Mouse (Mus musculus): ENCODE data around the gene Ythdf1.
A peak's percentile ranks its signal among the peaks of the same experiment; 100 is the strongest.

Ythdf1 gene

DNA sequence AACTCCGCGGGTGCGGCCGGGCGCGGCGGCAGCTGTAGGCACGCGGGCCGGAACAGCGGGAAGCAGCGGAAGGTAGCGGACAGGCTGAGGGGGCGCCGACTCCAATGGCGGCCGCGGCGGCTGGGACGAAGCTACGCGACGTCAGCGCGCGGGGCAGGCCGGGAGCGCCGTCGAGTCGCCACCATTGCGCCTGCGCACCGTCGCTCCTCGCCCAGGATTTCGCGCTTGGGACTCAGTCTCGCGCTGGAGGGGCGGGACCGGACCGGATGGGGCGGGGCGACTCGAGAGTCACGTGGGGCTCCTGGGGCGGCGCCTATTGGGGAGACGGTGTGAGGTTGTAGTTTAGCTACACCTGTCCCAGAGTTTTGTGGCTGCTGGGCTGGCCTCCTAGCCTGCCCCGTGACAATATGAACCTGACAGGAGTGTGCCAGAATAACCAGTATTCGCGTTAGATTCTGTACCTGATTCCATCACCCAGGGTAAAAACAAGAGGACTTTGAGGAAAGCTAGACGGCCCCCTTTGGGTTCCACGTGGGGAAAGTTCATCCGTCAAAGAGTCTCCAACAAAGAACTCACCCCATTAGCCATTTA is at the start of gene Ythdf1:
TSS of gene Ythdf1 (minus strand) at position 140 of the 591 bp plus-strand sequence.
- peak; percentile 99 for DNase-seq

DNA sequence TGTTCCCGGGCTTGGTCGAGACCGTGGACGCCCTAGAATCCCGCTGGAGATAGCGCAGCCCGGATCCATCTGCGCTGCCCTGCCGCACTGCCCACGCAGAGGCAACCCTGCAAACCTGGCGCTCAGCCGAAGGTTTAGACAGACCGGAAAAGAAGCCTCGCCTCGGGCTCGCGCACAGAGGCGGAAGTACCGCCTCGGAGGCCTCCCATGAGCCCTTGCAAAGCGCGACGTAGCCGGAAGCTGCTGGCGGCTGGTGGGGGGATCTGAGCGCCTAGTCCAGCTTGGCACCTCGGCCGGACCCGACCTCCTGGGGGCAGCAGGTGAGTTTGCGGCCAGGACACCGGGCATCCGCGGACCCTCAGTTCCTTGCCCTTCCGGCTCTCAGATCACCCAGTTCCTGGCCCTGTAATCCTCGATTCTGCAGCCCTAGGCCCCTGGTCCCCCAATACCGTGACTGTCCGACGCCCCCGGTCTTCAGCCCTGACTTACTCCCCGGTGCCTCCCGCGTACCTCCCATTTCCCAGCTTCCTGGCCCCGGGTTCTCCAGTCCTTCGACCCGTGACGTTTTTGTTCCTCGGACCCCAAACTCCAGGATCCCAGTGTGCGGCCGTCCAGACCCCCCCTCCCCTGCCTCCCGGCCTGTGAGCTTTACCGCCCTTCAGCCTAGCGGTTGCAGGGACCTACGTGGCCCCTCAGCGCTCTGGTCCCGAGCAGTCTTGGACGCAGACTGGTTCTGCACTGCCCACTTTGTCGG is 46.4 kb upstream of the Ythdf1 start, which contains the start of gene Arfgap1:
TSS of gene Arfgap1 (plus strand) at position 216 of the 754 bp plus-strand sequence.
- peak; percentile 94 for DNase-seq

DNA sequence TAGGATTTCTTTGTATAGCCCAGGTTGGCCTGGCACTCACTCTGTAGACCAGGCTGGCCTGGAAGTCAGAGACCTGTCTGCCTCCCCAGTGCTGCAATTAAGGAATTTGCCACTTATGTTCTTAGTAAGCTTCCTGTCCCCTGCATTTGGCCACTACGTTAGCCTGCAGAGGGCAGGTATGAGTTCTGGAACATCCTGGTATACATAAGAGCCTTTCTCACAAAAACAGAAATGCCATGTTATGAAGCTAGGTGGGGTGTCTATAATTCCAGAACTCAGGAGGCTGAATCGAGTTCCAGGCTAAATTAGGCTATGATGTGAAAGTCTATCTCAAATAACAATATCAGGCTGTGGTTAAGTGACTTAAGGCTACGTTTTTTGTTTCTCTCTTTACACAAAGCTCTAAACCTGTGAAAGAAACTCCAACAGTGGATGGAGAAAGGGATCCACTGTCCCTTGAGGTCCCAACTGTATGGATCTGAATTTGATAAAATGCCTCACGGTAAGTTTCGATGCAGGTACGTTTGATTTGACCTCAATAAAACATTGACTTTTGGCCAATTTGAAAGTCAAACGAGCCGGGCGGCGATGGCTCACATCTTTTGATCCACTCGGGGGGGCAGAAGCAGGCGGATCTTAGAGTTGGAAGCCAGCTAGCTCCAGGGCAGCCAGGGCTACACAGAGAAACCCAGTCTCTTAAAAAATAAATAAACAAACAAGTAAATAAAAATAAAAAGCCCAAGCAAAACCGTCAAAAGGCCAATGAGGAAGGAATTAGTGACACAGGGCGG is 45.5 kb upstream of the Ythdf1 start:
- no peak for DNase-seq

DNA sequence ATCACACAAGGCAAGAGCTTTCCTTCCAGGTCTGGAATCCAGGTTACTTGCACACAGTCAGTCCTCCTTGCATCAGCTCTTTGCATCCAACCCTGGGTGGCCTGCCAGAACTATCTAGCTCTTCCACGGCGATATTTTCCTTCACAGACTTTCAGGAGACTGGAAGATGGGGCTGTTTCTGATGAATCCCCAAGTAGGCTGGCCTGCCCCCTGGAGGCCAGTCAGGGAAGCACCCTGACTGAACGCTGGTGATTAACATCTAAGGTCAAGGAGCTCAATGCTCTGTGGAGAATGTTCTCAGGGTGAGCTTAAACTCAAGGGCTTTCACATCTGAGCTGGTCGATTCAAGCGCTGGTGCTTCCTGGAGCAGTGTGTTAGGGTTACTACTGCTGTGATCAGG is 43.2 kb upstream of the Ythdf1 start:
- DNase-seq, result peak; percentile 80

DNA sequence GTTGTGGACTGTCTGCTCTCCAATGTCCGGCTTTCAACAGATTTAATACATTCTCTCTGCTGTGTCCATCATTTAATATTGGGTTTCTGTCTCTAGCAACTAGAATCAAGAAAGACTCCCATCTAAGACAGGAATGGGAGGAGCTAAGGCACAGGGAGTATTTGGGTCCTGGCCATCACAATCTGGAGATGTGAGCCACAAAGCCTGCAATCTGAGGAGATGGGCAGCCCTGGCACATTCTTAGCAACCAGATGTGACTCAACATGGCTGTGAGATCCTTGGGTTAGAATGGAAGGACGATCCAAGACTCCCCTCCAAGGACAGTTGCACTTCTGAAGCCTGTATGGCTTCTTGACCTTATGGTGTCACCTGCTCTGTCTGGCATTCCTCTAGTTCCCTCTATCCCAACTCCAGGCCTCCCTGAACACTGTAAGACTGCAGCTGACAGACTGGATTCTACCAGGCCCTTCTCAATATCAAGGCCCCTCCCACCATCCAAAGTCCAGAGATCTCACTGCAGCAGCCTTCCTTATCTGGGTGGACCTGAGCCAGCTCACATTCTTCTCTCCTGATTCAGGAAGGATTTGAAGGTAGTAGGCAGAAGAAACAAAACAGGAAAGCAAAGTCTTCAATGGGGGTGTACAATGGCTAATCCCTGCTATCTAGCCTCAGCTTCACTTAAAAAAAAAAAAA is 42.0 kb upstream of the Ythdf1 start:
- DNase-seq, result no peak

DNA sequence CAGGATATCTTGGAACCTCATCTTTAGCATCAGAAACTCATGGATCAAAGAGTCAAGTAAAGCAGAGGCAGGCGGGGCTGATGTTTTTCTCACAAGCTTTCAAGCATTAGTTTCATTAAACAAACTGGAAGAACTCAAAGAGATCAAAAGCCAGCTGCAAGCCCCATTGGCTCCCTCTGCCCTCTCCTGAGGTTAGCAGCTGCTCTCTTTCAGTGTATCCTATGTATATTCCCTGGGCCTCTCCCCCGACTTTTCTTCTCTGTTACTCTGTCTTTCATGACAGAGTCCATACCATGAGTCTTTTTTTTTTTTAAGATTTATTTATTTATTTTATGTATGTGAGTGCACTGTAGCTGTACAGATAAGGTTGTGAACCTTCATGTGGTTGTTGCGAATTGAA is 39.4 kb upstream of the Ythdf1 start:
- DNase-seq, result no peak

DNA sequence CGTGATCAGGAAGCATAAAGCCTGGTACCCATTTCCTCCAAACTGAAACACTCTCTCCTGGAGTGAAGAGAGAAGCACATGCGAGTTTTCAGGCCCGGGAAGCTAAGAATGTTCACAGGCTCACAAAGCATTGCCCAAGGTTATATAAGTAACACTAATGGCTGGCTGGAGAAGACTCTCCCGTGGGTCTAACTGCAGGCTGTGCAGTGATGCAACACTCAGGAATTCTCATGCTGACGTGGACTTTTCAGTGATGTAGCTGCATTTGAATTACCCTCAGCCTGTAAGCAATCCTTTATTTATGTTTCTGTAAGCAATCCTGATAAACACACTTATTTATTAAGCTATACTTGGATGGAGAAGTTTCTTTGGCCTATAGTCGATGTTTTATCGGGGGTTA is 38.9 kb upstream of the Ythdf1 start:
- no peak for DNase-seq

DNA sequence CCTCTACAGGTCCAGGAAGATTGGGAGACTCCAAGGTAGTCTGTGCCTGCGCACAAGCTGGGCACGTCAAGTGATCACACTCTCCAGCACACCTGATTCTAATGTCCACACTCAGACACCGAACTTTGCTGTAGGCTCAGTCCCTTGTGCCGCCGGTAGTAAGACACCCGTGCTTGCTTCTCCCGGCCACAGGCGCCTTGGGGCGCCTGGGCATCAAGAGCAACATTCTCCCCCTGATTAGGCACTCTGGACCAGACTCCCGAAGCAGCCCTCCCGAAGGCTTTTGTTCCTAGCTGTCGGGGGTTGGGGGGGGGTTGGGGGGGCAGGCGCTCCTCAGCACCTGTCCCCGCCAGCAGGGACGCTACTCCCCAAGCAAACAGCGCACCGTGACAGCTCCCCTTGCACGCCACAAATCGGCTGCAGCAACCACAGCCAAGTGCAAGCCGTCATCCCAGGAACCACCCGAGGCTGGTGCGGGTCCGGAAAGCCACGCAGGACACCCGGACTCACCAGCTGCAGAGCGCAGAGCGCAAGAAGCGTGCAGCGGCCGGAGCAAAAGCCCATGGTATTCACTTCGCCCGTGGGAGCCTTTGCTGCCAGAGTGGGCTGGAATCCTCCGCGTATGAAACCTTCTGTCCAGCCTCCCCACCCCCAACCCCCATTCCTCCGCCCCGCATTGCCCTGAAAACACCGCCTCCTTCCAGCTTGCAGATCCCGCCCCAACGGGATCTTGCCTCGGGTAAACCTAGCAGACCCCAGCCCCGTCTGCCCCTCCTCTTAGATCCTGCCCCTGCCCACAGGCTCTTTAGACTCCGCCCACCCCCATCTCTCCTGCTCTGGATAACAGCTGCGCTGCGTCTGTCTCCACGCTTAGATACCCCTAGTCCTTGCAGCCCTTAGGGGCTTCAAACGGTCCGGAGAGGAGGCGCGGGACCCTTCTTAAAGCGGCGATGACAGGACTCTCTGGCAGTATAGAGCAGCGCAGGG is 33.6 kb upstream of the Ythdf1 start, which contains the start of gene Nkain4:
TSS of gene Nkain4 (minus strand) at position 639 of the 987 bp plus-strand sequence.
- peak; percentile 59 for DNase-seq

DNA sequence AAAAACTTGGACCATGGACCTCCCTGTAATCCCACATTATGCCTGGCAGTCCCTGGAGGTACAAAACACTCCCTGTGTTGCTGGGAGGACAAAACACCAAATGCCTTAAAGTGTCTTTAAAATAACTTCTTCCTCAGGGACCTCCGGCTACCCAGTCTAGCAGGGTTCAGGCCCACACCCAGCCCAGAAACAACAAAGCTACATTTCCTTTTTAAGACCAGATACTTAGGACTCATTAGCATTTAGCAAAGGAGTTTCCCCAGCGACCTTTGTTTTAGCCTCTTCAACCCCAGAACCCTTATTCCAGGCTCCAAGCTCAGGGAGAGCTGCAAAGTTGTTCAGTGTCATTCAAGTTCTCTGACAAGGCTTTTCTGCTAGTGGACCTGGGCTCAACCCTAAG is 32.9 kb upstream of the Ythdf1 start:
- DNase-seq, result no peak

DNA sequence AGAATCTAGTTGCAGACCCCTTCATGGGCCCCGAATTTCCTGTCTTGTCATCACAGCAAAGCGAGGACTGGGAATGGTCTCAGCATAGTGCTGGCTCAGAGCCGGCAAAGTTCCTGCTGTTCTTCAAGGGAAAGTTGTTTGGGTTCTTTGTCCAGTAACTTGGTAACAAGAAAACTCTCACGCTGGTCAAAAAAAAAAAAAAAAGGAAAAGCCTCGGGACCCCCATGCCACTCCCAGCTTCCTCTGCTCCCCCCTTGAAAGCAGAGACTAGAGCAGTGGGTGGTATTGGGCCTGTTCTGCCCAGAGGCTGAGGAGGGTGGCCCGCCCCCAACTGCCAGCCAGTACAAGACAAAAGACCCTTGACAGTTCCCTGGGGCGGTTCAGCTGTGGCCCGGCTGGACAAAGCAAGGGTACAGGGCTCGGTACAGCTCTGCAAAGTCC is 32.0 kb upstream of the Ythdf1 start:
- DNase-seq, result no peak

DNA sequence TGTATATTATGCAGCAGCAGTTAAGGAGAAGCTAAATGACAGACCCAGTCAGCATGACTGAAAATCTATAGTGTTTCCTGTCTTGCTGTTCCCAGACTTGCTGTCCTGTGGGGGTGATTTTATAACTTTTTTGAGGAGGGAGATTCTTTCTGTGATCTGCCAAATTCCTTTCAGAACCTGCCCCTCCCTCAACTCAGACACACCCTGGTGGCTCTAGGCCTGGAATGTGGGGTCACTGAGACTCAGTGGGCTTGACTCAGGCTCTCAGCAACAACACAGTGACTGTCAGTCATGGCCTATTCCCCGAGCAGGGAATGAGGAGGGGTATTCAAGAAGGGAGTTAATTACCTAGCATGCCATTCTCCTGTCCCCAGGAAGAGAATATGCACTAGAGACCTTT is 29.2 kb upstream of the Ythdf1 start:
- DNase-seq, result no peak

DNA sequence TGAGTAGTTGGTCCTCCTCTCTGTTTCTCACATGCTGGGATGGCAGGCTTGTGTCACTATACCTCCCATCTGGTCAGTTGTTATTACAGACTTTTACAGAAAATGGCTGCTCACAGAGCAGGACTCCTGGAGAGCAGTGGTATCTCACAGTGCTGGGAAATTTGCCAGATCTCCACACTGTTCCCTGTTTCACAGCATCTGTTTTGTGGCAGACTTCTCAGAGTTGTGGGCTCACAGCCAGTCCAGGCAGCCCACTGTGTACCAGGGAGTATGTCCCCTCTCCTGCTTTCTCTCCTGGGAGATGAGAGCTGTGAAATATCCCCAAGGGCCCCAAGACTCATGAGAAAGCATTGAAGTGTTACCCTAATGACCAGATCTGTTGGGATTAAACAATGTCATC is 21.1 kb upstream of the Ythdf1 start:
- no peak for DNase-seq

DNA sequence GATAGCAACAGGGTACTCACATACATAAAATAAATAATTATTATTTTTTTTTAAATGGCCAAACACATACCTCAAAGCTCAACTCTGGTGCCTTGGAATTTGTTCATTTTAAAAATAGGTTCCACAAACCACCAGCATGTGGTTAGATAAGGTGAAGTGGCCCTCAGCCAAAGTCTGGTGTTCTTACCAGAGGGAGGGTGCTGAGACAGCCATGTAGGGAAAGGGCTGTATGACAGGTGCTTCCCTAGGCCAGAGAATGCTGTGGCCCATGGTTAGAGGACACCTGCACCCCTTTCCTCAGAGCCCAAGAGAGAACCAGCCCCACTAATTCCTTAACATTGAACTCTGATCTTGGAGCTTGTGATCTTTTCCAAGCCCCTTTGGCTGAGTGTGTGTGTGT is 19.4 kb upstream of the Ythdf1 start:
- DNase-seq, result no peak

DNA sequence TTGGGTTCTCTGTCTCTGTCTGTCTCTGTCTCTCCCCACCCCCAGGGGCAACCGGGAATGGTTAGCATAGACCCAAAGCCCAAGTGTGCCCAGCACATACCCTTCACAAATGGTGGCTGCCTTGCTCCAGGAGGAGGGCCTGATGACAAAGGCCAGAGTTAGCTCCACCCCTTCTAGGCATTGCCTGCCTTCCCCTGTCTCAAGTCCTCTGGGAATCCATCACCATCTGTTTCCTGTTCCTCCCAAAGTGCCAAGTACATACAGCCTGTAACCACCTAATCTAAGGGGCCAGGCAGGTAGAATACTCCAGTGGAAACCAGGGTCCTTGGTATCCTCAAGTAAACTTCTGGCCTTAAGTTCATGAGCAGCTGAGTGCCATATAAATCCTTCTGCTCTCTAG is 11.7 kb upstream of the Ythdf1 start:
- DNase-seq, result no peak

DNA sequence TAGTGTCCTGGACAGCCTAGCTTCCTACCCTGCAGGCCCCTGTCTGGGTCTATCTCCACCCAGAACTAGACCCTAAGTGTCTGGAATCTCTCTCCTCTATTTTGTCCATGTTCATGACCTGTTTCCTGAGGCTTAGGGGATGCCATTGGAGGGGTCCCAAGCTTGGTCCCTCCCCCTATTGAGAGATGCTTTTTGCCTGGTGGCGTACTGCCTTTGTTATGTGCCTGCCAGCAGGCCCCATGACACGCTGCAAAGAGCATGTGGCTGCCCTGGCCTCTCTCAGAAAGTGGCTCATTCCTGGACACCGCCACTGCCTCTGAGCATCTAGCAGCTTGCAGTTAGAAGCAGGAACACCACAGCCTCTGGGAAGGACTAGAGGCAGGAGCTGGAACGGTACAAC is 8.0 kb upstream of the Ythdf1 start, which contains the start of gene Birc7:
TSS of gene Birc7 (plus strand) at position 301 of the 400 bp plus-strand sequence.
- DNase-seq, result no peak

DNA sequence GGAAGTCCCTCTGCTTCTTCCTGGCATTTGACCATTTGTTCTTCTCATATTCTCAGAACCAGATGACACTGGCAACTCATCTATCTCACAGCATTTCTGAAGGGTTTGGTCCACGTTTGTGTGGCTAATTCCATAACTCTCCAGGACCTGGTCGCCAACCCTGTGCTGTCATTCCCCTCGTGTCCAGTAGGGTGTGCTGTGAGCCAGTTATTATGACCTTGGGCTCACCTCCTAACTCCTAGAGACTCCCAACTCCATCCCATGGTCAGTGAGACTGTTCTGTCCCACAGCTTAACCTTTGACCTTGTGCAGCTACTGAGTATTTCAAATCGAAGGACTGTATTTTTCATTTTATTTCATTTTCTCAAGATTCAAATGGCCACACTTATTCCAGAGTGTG is 4.4 kb upstream of the Ythdf1 start:
- DNase-seq, result peak; percentile 84

DNA sequence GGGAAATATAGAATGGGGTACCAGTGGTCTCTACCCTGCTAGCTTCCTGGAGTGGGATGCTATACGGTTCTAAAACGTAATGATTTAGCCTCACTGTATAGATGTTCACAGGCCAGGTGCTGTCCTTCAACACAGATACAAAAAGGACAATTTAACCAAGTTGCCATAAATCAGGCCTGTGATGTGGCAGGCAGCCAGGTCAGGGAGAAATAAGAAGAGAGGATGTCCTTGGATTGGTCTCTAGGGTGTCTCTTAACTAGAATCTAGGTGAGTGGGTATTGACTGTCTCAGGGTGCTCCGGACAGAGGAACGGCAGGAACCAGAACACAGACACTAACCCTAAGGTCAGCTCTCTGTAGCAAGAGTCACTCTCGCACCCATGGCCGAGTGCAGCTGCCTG is 2.0 kb upstream of the Ythdf1 start:
- DNase-seq, result no peak

DNA sequence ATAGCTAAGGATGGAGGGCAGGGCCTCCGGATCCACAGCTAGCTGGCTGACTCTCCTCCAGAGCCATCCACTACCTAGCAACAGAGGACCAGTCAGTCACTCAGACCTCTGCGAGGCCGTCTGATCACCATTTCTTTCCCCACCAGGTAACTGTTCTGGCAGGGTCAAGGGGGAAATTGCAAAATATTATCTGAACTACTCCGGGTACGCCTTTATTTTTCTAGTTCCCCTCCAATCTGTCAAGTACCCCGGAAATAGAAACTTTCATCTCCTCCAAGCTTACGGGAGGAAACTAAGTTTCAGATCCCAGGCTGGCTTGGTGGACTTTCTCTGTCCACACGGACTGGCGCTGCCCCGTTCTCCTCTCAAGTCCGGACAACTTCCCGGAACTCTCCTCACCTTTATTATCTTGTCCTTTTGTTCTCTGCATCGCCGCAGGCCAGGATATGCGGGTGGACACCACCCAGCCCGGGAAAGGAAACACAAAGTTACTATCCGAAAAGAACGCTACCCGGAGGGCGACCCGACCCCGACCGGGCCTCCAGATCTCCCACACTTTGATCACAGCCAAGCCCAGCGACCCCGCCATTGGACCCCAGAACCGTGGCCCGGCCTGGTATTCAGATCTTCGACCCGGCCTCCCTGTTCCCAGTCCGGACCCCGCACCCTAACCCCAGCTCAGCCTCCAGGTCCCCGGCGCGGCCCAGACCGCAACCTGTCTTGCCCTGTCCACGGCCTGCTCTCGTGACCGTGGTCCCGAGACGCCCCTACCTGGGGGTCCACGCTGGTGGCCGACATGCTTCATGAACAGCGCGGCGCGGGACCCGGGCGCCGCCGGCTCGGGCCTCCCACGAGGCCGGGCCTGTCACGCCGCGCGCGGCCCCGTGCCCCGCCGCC is 588 bp downstream of the Ythdf1 start:
- DNase-seq, result peak; percentile 16

DNA sequence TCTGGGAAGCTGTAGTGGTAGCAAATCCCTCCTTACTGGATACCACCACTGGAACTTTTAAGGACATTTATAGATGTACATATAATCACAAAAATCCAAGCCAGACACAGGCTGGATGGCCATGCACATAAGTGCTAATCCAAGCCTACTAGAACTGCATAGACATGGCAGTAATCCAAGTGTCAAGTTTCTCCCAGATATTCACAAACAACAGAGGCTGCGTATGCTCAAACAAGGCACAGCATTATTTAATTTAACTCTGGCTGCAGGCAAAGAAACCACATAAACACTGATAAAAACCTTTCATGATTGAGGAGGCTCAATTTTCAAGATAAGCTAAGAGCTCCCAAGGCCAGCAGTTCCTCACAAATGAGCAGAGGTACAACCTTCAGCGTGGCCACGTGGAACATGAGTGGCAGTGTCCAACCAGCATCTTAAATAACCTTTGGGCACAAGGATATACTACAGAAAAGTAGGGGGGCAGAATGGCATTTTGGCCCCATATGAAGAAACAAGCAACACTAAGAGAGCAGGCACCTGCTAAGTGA is 4.8 kb downstream of the Ythdf1 start:
- DNase-seq, result no peak

DNA sequence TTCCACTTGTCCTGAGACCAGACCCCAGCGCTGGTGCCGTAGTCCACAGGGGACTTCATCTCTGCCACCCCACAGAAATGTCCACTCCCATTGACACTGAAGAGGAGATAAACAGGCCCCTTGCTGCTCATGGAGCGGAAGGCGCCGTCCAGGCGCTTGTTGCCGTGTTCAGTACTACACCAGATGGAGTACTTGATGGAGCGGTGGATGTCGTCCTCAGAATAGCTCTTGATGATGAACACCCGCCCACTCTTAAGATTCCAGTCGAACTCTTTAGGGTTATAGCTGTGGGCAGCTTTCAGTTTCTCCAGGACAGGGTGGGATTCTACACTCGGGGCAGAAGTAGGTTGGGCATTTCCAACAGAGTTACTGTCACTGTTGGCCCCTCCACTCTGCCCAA is 9.8 kb downstream of the Ythdf1 start:
- DNase-seq, result no peak
